In the genomic region with DNA sequence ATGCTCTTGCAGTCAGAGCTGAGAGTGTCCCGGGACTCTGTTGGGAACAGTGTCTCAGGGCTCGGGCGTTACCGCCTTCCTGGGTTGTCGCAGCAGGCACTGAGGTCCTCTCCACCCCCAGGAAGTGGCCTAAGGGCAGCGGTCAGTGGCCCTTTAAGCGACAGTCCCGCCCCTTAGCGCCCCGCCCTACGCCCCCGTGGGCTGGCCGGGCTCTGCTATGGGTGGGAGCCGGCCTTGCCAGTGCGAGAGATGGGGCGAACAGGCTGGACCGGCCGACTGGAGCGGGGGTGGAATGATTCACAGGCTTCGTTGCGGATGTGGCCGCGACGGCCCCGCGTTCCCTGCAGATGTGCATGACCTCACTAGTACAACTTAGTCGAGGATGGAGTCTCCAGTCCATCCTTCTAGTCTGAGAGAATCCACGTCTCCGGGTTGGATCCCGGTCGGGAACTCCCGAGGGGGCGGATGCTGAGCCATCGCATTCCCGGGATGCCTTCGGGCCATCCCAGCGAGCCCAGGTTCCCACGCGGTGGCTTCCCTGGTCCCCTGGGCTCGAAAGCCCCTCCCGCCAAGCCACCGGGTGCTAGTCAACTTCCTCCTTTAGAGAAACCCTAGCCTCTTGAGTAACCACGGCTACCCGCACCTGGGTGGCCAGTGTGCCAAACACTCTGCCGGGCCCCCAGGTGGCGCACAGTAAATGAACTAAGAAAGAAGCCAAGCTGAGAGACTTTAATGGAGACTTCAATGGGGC, we compare ENCODE assay signal across 8 mouse cellular contexts. TPM values are rescaled to one million over a fixed set of nuclear protein-coding genes. Genes with fewer than 3 reads are reported as not detected.
DNase-seq lines count a peak whose midpoint lies in the region.

Kctd11 (minus strand) TSS at position 554 of the 751 bp plus-strand sequence.

- peak; percentile 87 for DNase-seq in MN1 (ENCODE audit: low spot score)
- DNase-seq in cerebellum, adult 9-11 months, result peak; percentile 82
- peak; percentile 59 for DNase-seq in forelimb bud, embryonic 11.5 days (ENCODE audit: low read depth, low spot score)
- peak; percentile 91 for DNase-seq in heart, postnatal 4 days
- peak; percentile 88 for DNase-seq in layer of hippocampus, adult 9-11 months
- peak; percentile 97 for DNase-seq in lung, postnatal 10 days
- peak; percentile 76 for DNase-seq in ovary, postnatal 10 days (ENCODE audit: low spot score)
- peak; percentile 69 to 73 for DNase-seq in thymus, postnatal 10 days (ENCODE audit: low spot score in 2 of 2)

RNA-seq across cellular contexts. Expression of gene Kctd11, which starts in this region (rescaled TPM):
- total RNA-seq in heart, postnatal 4 days (2021), result 1 to 10 TPM; 3.3 TPM

Comparison
In these comparisons a context has a peak if more than half of its experiments do, and no peak if none do; other contexts are left out.
1. Peak in every context shown above with its lines: DNase-seq.